Mouse (Mus musculus) cerebellum, adult 8-10 months (tissue): ENCODE results near the gene Sorcs3.

Experiments
- DNase-seq: peaks from one replicate; pipeline ENCODE4 v3.0.0; 2022

Sorcs3 gene

GRCm38 (mm10) chr19:48205929-48206814, at the start of gene Sorcs3:
TSS of gene Sorcs3 (plus strand) at chr19:48206025.
- DNase-seq = no peak

GRCm38 (mm10) chr19:48165341-48165740, 40.5 kb upstream of the Sorcs3 start:
- DNase-seq = no peak

- DNase-seq = no peak
Measured at GRCm38 (mm10) chr19:48167110-48167509, 38.7 kb upstream of the Sorcs3 start.

GRCm38 (mm10) chr19:48168284-48168683, 37.5 kb upstream of the Sorcs3 start:
- DNase-seq = no peak

GRCm38 (mm10) chr19:48174717-48175116, 31.1 kb upstream of the Sorcs3 start:
- no peak for DNase-seq

- peak; percentile 21 for DNase-seq
Measured at GRCm38 (mm10) chr19:48203928-48204470, 1.8 kb upstream of the Sorcs3 start.

- no peak for DNase-seq
Measured at GRCm38 (mm10) chr19:48204476-48204875, 1.3 kb upstream of the Sorcs3 start.

GRCm38 (mm10) chr19:48204892-48205761, 698 bp upstream of the Sorcs3 start:
- no peak for DNase-seq

- no peak for DNase-seq
Measured at GRCm38 (mm10) chr19:48206861-48207730, 1.3 kb downstream of the Sorcs3 start.

GRCm38 (mm10) chr19:48207731-48208370, 2.0 kb downstream of the Sorcs3 start:
- DNase-seq = no peak

- no peak for DNase-seq
Measured at GRCm38 (mm10) chr19:48215379-48215778, 9.6 kb downstream of the Sorcs3 start.

- no peak for DNase-seq
Measured at GRCm38 (mm10) chr19:48237786-48238372, 32.1 kb downstream of the Sorcs3 start.

- no peak for DNase-seq
Measured at GRCm38 (mm10) chr19:48238391-48238790, 32.6 kb downstream of the Sorcs3 start.

- no peak for DNase-seq
Measured at GRCm38 (mm10) chr19:48240960-48241359, 35.1 kb downstream of the Sorcs3 start.

GRCm38 (mm10) chr19:48244036-48244435, 38.2 kb downstream of the Sorcs3 start:
- DNase-seq = no peak

- no peak for DNase-seq
Measured at GRCm38 (mm10) chr19:48259223-48259622, 53.4 kb downstream of the Sorcs3 start.

- DNase-seq = no peak
Measured at GRCm38 (mm10) chr19:48260671-48261070, 54.8 kb downstream of the Sorcs3 start.

- no peak for DNase-seq
Measured at GRCm38 (mm10) chr19:48263750-48264149, 57.9 kb downstream of the Sorcs3 start.

- DNase-seq = no peak
Measured at GRCm38 (mm10) chr19:48280273-48280672, 74.4 kb downstream of the Sorcs3 start.

GRCm38 (mm10) chr19:48282250-48282649, 76.4 kb downstream of the Sorcs3 start:
- DNase-seq = no peak

GRCm38 (mm10) chr19:48283217-48283616, 77.4 kb downstream of the Sorcs3 start:
- DNase-seq = no peak
